Mouse (Mus musculus): Measurements from ENCODE around the gene Fdxacb1.

Fdxacb1 gene

GRCm38 (mm10) chr9:50809146-50809545 is 41.1 kb downstream of the Fdxacb1 start:
- DNase-seq = no peak

GRCm38 (mm10) chr9:50811187-50811586 is 43.2 kb downstream of the Fdxacb1 start:
- DNase-seq = no peak

GRCm38 (mm10) chr9:50811746-50812145 is 43.7 kb downstream of the Fdxacb1 start:
- no peak for DNase-seq

- DNase-seq = no peak
Measured at GRCm38 (mm10) chr9:50813796-50814195, 45.8 kb downstream of the Fdxacb1 start.

- no peak for DNase-seq
Measured at GRCm38 (mm10) chr9:50815666-50816065, 47.6 kb downstream of the Fdxacb1 start.

GRCm38 (mm10) chr9:50816512-50816911 is 48.5 kb downstream of the Fdxacb1 start:
- no peak for DNase-seq

GRCm38 (mm10) chr9:50818050-50818449 is 50.0 kb downstream of the Fdxacb1 start:
- no peak for DNase-seq

GRCm38 (mm10) chr9:50819716-50820115 is 51.7 kb downstream of the Fdxacb1 start:
- no peak for DNase-seq

GRCm38 (mm10) chr9:50821651-50822050 is 53.6 kb downstream of the Fdxacb1 start:
- no peak for DNase-seq

GRCm38 (mm10) chr9:50822216-50822615 is 54.2 kb downstream of the Fdxacb1 start:
- DNase-seq = no peak

Data from cerebellum, postnatal 10 days (tissue).